Mouse (Mus musculus) limb, embryonic 15.5 days (tissue): ENCODE measurements around the gene Mat2a. TPM values are rescaled to one million over a fixed set of nuclear protein-coding genes. Genes with fewer than 3 reads are reported as not detected.

ENCODE experiments used
- ATAC-seq: fragments of 200-750 bp; cut with Nextera tagmentation; 2 replicates; pipeline ENCODE4 v1.8.0; 2017; ENCODE audit warnings: low read depth, moderate TSS enrichment; ENCODE audit not compliant: insufficient number of reproducible peaks, low FRiP score, low TSS enrichment
- H3K27ac ChIP-seq: fragments of 300-500 bp; sonication (generic); 2 replicates; pipeline ENCODE4 v1.5.1; 2015; ENCODE audit warnings: moderate library complexity, mild to moderate bottlenecking, inconsistent platforms
- H3K27me3 ChIP-seq: fragments of 300-500 bp; sonication (generic); 2 replicates; pipeline ENCODE4 v1.6.1; 2015; ENCODE audit warnings: inconsistent platforms
- H3K36me3 ChIP-seq: fragments of 300-500 bp; sonication (generic); 2 replicates; pipeline ENCODE4 v1.6.1; 2015; ENCODE audit warnings: inconsistent platforms
- H3K4me1 ChIP-seq: fragments of 300-500 bp; sonication (generic); 2 replicates; pipeline ENCODE4 v1.6.1; 2015; ENCODE audit warnings: inconsistent platforms
- H3K4me2 ChIP-seq: fragments of 300-500 bp; sonication (generic); 2 replicates; pipeline ENCODE4 v1.6.1; 2015; ENCODE audit warnings: mild to moderate bottlenecking, inconsistent platforms
- H3K4me3 ChIP-seq: fragments of 300-500 bp; sonication (generic); 2 replicates; pipeline ENCODE4 v1.5.1; 2015; ENCODE audit warnings: mild to moderate bottlenecking, inconsistent platforms
- H3K9ac ChIP-seq: fragments of 300-500 bp; sonication (generic); 2 replicates; pipeline ENCODE4 v1.6.1; 2015; ENCODE audit warnings: inconsistent platforms
- H3K9me3 ChIP-seq: fragments of 300-500 bp; sonication (generic); 2 replicates; pipeline ENCODE4 v1.6.1; 2016; ENCODE audit warnings: inconsistent platforms
- WGBS: fragments of 180-500 bp; shearing (Covaris S2); methylation state at CpG from one replicate; pipeline ENCODE4 v1.1.7; 2015; 5-methylcytosine and 5-hydroxymethylcytosine counted together
- polyA plus RNA-seq: library from polyadenylated mRNA; unstranded; fragments of >200 nt; fragmentation: Nextera tagmentation; extraction: Ambion mirVana; gene quantifications from 2 replicates; pipeline ENCODE4 v1.2.1, GENCODE M21; 2015

The Mat2a gene
- polyA plus RNA-seq, 1 experiment from 2014 or later, result 355 TPM

DNA sequence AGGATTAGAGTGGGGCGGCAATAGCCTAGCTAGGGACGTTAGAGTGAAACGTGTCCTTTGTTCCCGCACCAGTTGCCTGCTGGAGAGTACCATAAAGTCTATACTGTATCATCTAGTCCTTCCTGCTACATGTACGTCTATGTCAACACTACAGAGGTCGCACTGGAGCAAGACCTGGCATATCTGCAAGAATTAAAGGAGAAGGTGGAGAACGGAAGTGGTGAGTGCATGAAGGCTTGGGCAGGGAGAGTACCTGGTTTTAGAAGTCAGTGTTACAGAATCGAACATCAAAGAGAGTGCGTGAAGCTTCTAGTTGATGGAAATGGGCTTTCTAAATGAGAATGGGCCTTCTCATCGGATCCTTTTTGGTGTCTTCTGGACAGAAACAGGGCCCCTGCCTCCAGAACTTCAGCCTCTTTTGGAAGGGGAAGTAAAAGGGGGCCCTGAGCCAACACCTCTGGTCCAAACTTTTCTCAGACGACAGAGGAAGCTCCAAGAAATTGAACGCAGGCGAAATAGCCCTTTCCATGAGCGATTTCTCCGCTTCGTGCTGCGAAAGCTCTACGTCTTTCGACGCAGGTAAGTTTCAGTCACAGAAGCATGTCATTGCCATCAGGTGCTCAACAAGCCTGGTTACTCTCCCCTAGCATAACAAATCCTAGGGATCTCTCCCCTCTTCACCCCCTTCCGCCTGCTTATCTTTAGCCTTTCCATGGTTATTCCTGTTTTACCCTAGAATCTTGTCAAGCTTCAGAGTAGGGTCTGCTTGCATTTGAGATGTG, 10.1 kb downstream of the Mat2a start:
- no peaks in the 10 kb centered on the region for H3K9me3 ChIP-seq
- H3K27ac ChIP-seq, result no peak overlapping the region
- H3K4me2 ChIP-seq, result no peak overlapping the region
- ATAC-seq, result no peak
- H3K27me3 ChIP-seq, result no peaks in the 10 kb centered on the region
- WGBS, result 82% methylated on average over 21 of the region's 21 CpGs
- H3K9ac ChIP-seq, result no peak overlapping the region
- peaks cover 87% of the 10 kb centered on the region for H3K36me3 ChIP-seq
- no peak overlapping the region for H3K4me3 ChIP-seq
- peaks cover 4% of the 10 kb centered on the region; the same call in 1 of the 2 replicates for H3K4me1 ChIP-seq

GRCm38 (mm10) chr6:72428036-72428435, 11.3 kb downstream of the Mat2a start:
- ATAC-seq, result peak; percentile 77
- Histone ChIP-seq H3K27me3 (no peaks in the 10 kb centered on the region), H3K9me3 (no peaks in the 10 kb centered on the region), H3K36me3 (peaks cover 88% of the 10 kb centered on the region), H3K4me1 (peaks cover 4% of the 10 kb centered on the region; the same call in 1 of the 2 replicates), H3K27ac (no peak overlapping the region), H3K9ac (no peak overlapping the region), H3K4me2 (no peak overlapping the region), H3K4me3 (no peak overlapping the region)
- WGBS, result 22% methylated on average over 8 of the region's 8 CpGs

- Histone ChIP-seq H3K36me3 (peaks cover 88% of the 10 kb centered on the region), H3K27me3 (no peaks in the 10 kb centered on the region), H3K9ac (no peak overlapping the region), H3K4me1 (peaks cover 4% of the 10 kb centered on the region; the same call in 1 of the 2 replicates), H3K9me3 (no peaks in the 10 kb centered on the region), H3K27ac (no peak overlapping the region), H3K4me3 (no peak overlapping the region), H3K4me2 (no peak overlapping the region)
- no peak for ATAC-seq
- 91% methylated on average over 11 of the region's 11 CpGs for WGBS
These were observed 13.7 kb downstream of the Mat2a start for GRCm38 (mm10) chr6:72425646-72426045.

DNA sequence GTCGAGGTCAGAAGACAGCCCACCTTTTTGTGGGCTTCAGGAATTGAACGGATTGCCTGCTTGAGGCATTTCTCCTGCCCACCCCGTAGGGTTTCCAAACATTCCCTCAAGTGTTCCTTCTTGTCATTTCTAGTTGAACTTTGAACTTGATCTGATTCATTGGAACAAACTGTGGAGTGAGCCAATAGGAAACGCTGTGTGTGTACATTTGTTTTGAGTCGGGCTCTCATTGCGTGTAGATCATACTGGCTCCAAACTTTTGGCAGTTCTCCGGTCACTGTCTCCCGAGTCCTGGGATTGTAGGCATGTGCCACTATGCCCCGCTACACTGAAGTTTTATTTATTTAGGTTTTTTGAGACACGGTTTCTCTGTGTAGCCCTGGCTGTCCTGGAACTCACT, 18.5 kb downstream of the Mat2a start:
- H3K4me3 ChIP-seq, result no peak overlapping the region
- H3K9ac ChIP-seq, result no peak overlapping the region
- H3K27me3 ChIP-seq, result no peaks in the 10 kb centered on the region
- 94% methylated on average over 10 of the region's 10 CpGs for WGBS
- H3K27ac ChIP-seq, result no peak overlapping the region
- H3K4me1 ChIP-seq, result peaks cover 10% of the 10 kb centered on the region
- H3K4me2 ChIP-seq, result no peak overlapping the region
- no peak for ATAC-seq
- peaks cover 88% of the 10 kb centered on the region for H3K36me3 ChIP-seq
- H3K9me3 ChIP-seq, result no peaks in the 10 kb centered on the region

- H3K4me2 ChIP-seq, result no peak overlapping the region
- H3K4me3 ChIP-seq, result no peak overlapping the region
- no peak for ATAC-seq
- H3K27me3 ChIP-seq, result no peaks in the 10 kb centered on the region
- H3K9me3 ChIP-seq, result no peaks in the 10 kb centered on the region
- peaks cover 20% of the 10 kb centered on the region for H3K4me1 ChIP-seq
- no peak overlapping the region for H3K27ac ChIP-seq
- 86% methylated on average over 1 of the region's 1 CpGs for WGBS
- peaks cover 77% of the 10 kb centered on the region for H3K36me3 ChIP-seq
- H3K9ac ChIP-seq, result no peak overlapping the region
These were observed 19.6 kb downstream of the Mat2a start for GRCm38 (mm10) chr6:72419806-72420205.

DNA sequence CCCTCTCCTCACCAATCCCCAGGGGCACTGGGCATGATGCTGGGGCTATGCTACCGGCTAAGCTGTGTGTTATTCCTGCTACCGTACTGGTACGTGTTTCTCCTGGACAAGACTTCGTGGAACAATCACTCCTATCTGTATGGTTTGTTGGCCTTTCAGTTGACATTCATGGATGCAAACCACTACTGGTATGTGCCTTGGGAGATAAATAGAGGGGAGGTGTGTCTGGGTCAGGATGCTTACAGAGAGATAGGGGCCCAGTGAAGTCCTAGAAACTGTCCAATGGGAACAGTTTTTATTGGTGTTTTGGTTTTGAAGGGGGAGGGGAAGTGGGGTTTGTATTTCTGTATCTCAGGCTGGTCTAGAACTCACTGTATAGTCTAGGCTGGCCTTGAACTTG, 21.1 kb downstream of the Mat2a start:
- no peaks in the 10 kb centered on the region for H3K27me3 ChIP-seq
- WGBS, result 92% methylated on average over 4 of the region's 4 CpGs
- H3K36me3 ChIP-seq, result peaks cover 62% of the 10 kb centered on the region
- H3K27ac ChIP-seq, result no peak overlapping the region
- no peak overlapping the region for H3K4me3 ChIP-seq
- no peak overlapping the region for H3K4me2 ChIP-seq
- ATAC-seq, result no peak
- H3K9me3 ChIP-seq, result no peaks in the 10 kb centered on the region
- no peak overlapping the region for H3K9ac ChIP-seq
- H3K4me1 ChIP-seq, result peaks cover 25% of the 10 kb centered on the region

- Histone ChIP-seq H3K27ac (no peak overlapping the region), H3K9ac (no peak overlapping the region), H3K27me3 (no peaks in the 10 kb centered on the region), H3K9me3 (no peaks in the 10 kb centered on the region), H3K36me3 (peaks cover 42% of the 10 kb centered on the region), H3K4me1 (peaks cover 25% of the 10 kb centered on the region), H3K4me2 (peak overlapping the region; percentile 55; the same call in 1 of the 2 replicates), H3K4me3 (0 out of 2 replicates have a peak overlapping the region, but pooled peaks have one; percentile 79)
- ATAC-seq, result no peak
- 80% methylated on average over 7 of the region's 7 CpGs for WGBS
These were observed 23.2 kb downstream of the Mat2a start for GRCm38 (mm10) chr6:72415964-72416772.

DNA sequence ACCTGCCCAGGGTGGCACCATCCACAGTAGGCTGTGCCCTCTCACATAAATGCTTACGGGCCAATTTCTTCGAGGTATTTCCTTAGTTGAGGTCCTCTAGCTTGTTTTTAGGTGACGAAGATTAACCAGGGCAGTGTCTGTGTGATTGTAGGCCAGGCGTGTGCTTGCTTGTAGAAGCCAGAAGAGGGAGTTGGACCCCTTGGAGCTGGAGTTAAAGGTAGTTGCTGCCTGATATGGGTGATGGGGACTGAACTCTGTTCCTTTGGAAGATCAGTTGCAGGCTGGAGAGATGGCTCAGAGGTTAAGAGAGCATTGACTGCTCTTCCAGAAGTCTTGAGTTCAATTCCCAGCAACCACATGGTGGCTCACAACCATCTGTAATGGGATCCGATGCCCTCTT, 24.2 kb downstream of the Mat2a start:
- H3K27ac ChIP-seq, result no peak overlapping the region
- no peaks in the 10 kb centered on the region for H3K9me3 ChIP-seq
- H3K4me3 ChIP-seq, result peak overlapping the region; percentile 79
- H3K9ac ChIP-seq, result no peak overlapping the region
- H3K27me3 ChIP-seq, result no peaks in the 10 kb centered on the region
- no peak for ATAC-seq
- peaks cover 25% of the 10 kb centered on the region for H3K4me1 ChIP-seq
- peak overlapping the region; percentile 55 for H3K4me2 ChIP-seq
- peaks cover 33% of the 10 kb centered on the region for H3K36me3 ChIP-seq
- 80% methylated on average over 5 of the region's 5 CpGs for WGBS

DNA sequence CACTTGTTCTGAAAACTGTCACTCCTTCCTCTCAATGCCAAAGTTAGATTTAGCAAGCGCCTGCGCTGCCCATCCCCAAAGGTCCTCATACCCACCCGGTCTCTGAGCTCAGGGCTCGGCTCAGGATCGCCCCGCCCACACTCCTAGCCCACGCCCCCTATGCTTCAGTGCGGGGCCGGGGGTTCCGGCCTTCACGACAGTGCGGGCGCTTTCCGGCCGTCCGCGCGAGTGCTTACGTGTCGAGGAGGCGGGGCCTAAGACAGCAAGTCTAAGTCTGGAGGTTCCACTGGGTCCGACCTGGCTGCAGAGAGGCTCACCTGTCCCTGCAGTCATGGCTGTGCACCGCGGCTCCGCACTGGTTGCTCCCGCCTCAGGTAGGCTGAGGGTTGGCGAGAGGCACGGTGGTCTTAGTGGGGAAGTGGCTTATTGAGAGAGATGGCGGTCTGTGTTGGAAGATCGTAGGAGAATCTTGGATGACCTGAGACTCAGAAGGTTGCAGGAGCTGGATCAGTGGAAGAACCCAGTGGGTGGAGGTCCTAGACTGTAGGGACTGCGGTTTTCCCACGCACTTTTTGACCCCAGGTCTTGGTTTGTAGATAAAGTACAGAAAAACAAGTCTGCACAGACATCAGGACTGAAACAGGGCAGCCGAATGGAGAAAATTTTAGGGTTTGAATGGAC, 25.1 kb downstream of the Mat2a start, which contains the start of gene Ggcx:
Gene Ggcx, plus strand, starts transcription at position 233 of the 681 bp plus-strand sequence.
- peak within 1 kb of the TSS; percentile 55 for H3K4me2 ChIP-seq
- no peaks in the 10 kb centered on the region for H3K27me3 ChIP-seq
- peak within 1 kb of the TSS; percentile 77 for H3K27ac ChIP-seq
- peak within 1 kb of the TSS; percentile 79 for H3K4me3 ChIP-seq
- peaks cover 25% of the 10 kb centered on the region for H3K4me1 ChIP-seq
- peak; percentile 96 for ATAC-seq
- H3K9ac ChIP-seq, result peak within 1 kb of the TSS; percentile 87
- H3K36me3 ChIP-seq, result peaks cover 23% of the 10 kb centered on the region
- no peaks in the 10 kb centered on the region for H3K9me3 ChIP-seq
- WGBS, result 1% methylated on average over 33 of the region's 33 CpGs

- WGBS, result 84% methylated on average over 7 of the region's 7 CpGs
- Histone ChIP-seq H3K36me3 (no peaks in the 10 kb centered on the region), H3K27ac (no peak overlapping the region), H3K4me3 (no peak overlapping the region), H3K4me1 (peaks cover 11% of the 10 kb centered on the region), H3K9me3 (no peaks in the 10 kb centered on the region), H3K9ac (no peak overlapping the region), H3K4me2 (no peak overlapping the region), H3K27me3 (no peaks in the 10 kb centered on the region)
- no peak for ATAC-seq
These were observed 28.8 kb downstream of the Mat2a start for GRCm38 (mm10) chr6:72410518-72410917.

- ATAC-seq, result no peak
- Histone ChIP-seq H3K9me3 (no peaks in the 10 kb centered on the region), H3K4me3 (no peak overlapping the region), H3K27me3 (no peaks in the 10 kb centered on the region), H3K4me1 (peaks cover 7% of the 10 kb centered on the region), H3K27ac (no peak overlapping the region), H3K36me3 (no peaks in the 10 kb centered on the region), H3K9ac (no peak overlapping the region), H3K4me2 (no peak overlapping the region)
- 39% methylated on average over 1 of the region's 1 CpGs for WGBS
These were observed 29.4 kb downstream of the Mat2a start for GRCm38 (mm10) chr6:72410003-72410402.
